Mouse (Mus musculus): ENCODE results near the gene Hrasls. TPM values are rescaled to one million over a fixed set of nuclear protein-coding genes. Genes with fewer than 3 reads are reported as not detected.
A peak's percentile ranks its signal among the peaks of the same experiment; 100 is the strongest.

Gene Hrasls
- polyA plus RNA-seq (2014; fragmentation: Nextera tagmentation; extraction: Ambion mirVana): 0.47 and 1.0 TPM in 2 replicates

DNA sequence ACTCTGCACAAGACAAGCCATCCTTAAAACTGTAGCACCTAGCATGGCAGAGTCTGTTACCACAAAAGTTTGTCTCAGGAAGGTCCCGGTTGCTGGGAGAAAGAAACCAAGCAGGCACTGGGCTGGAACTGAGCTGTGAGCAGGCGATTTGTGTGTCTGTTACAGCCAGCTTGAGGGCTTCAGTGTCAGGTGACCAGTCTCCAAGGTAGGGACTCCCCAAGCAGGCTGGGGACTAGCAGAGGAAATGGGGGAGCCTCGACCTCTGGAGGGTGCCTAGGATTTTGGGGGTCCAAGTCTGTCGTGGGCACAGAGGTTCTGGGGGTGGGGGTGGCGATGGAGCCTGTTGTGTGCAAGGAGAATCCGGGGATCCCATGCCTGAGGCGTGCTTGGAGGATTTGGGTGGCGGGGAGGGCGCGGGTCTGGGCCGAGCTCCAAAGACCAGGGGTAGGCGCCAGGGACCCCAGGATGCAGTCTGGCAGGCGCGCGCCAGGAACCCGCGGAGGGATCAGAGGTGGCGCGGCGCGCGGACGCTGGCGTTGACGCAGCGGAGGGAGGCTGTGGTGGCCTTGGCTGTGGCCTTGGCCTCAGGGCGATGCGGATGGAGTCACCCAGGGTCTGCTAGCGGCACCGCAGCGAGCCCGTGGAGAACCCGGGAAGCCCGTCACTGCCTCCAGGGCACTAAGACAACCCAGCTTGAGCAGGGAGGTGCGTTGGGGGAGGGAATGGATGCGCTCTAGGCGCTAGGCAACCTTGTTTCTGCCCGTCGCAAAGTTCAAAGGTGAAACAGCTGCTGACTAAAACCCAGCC is at the start of gene Hrasls:
Hrasls (plus strand) TSS at position 91 of the 807 bp plus-strand sequence.
- no peaks in the 10 kb centered on the region for H3K9me3 ChIP-seq (ENCODE audit: control insufficient read depth, low read length)
- no peaks in the 10 kb centered on the region for H3K4me1 ChIP-seq (replicated peaks; ENCODE audit: control insufficient read depth, insufficient read depth, low read length)
- peak within 1 kb of the TSS; percentile 38 for H3K4me3 ChIP-seq (ENCODE audit: low read depth, low read length)
- no peak within 1 kb of the TSS for H3K27ac ChIP-seq (ENCODE audit: low read depth)
- peaks cover 25% of the 10 kb centered on the region for H3K27me3 ChIP-seq (replicated peaks; ENCODE audit: control insufficient read depth, insufficient read depth, low read length)
- no peaks in the 10 kb centered on the region for H3K36me3 ChIP-seq (ENCODE audit: control insufficient read depth, insufficient read depth, low read length)
- DNase-seq (ENCODE audit: low spot score) (peak; percentile 74), ATAC-seq (replicated peaks; ENCODE audit: low FRiP score, low TSS enrichment, low read depth) (peak; percentile 55)
- peak within 1 kb of the TSS; percentile 77 for H3K4me2 ChIP-seq (ENCODE audit: low read length)
- WGBS: 2% methylated on average over 39 of the region's 39 CpGs
- peak within 1 kb of the TSS; percentile 34; the same call in 1 of the 2 replicates for H3K9ac ChIP-seq (ENCODE audit: low read length)

DNA sequence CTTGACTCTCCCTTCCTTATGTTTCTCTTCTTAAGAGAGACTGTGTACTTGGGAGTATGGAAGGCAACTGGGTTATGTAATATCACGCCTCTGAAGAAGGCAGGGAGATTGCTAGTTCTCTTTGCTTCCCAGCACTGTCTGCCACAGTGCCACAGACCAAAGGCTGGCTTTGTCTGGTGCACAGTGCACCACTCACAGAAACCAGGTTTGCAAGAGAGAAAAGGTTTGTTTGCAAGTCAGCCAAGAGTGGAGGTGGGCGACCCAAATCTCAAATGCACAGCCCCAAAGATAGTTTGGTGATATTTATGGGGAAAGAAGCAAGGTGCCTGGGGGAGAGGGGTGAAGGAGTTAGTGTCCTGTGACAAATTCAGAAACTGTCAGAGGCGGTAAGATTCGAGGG is 47.2 kb upstream of the Hrasls start:
- Histone ChIP-seq H3K4me2 (ENCODE audit: low read length) (no peak overlapping the region), H3K36me3 (ENCODE audit: control insufficient read depth, insufficient read depth, low read length) (no peaks in the 10 kb centered on the region), H3K27me3 (replicated peaks; ENCODE audit: control insufficient read depth, insufficient read depth, low read length) (no peaks in the 10 kb centered on the region), H3K4me3 (ENCODE audit: low read depth, low read length) (no peak overlapping the region), H3K27ac (ENCODE audit: low read depth) (no peak overlapping the region), H3K9me3 (ENCODE audit: control insufficient read depth, low read length) (no peaks in the 10 kb centered on the region), H3K4me1 (replicated peaks; ENCODE audit: control insufficient read depth, insufficient read depth, low read length) (no peaks in the 10 kb centered on the region), H3K9ac (ENCODE audit: low read length) (no peak overlapping the region)
- ATAC-seq (replicated peaks; ENCODE audit: low FRiP score, low TSS enrichment, low read depth) (no peak), DNase-seq (ENCODE audit: low spot score) (no peak)
- 88% methylated on average over 4 of the region's 4 CpGs for WGBS

- Histone ChIP-seq H3K27ac (ENCODE audit: low read depth) (no peak overlapping the region), H3K9me3 (ENCODE audit: control insufficient read depth, low read length) (no peaks in the 10 kb centered on the region), H3K4me3 (ENCODE audit: low read depth, low read length) (no peak overlapping the region), H3K36me3 (ENCODE audit: control insufficient read depth, insufficient read depth, low read length) (no peaks in the 10 kb centered on the region), H3K27me3 (replicated peaks; ENCODE audit: control insufficient read depth, insufficient read depth, low read length) (no peaks in the 10 kb centered on the region), H3K4me1 (replicated peaks; ENCODE audit: control insufficient read depth, insufficient read depth, low read length) (no peaks in the 10 kb centered on the region), H3K4me2 (ENCODE audit: low read length) (no peak overlapping the region), H3K9ac (ENCODE audit: low read length) (no peak overlapping the region)
- DNase-seq (ENCODE audit: low spot score) (no peak), ATAC-seq (replicated peaks; ENCODE audit: low FRiP score, low TSS enrichment, low read depth) (no peak)
- WGBS: 90% methylated on average over 4 of the region's 4 CpGs
These were observed 42.4 kb upstream of the Hrasls start for GRCm38 (mm10) chr16:29167051-29167450.

DNA sequence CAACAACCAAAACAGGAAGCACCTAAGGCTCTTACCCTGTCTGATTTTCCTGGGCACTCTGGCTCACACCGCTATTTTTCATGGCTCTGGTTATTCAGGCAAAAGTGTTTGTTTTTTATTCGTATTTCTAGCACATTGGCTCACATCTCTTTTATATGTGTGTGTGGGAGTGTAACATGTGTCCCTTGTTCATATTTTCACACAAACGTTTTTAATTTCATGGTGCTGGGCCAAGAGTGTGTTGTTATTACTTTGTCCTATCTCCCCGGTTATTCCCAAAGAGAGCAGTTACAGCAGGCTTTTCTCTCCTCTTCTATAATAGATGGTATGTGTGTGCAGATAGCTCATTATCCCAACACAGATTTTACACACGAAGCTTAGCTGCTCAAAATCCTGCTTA is 37.8 kb upstream of the Hrasls start:
- ATAC-seq (replicated peaks; ENCODE audit: low FRiP score, low TSS enrichment, low read depth) (no peak), DNase-seq (ENCODE audit: low spot score) (no peak)
- 85% methylated on average over 5 of the region's 5 CpGs for WGBS
- Histone ChIP-seq H3K27ac (ENCODE audit: low read depth) (no peak overlapping the region), H3K27me3 (replicated peaks; ENCODE audit: control insufficient read depth, insufficient read depth, low read length) (no peaks in the 10 kb centered on the region), H3K4me2 (ENCODE audit: low read length) (no peak overlapping the region), H3K9me3 (ENCODE audit: control insufficient read depth, low read length) (no peaks in the 10 kb centered on the region), H3K36me3 (ENCODE audit: control insufficient read depth, insufficient read depth, low read length) (no peaks in the 10 kb centered on the region), H3K4me3 (ENCODE audit: low read depth, low read length) (no peak overlapping the region), H3K4me1 (replicated peaks; ENCODE audit: control insufficient read depth, insufficient read depth, low read length) (no peaks in the 10 kb centered on the region), H3K9ac (ENCODE audit: low read length) (no peak overlapping the region)

- Histone ChIP-seq H3K4me3 (ENCODE audit: low read depth, low read length) (no peak overlapping the region), H3K4me2 (ENCODE audit: low read length) (no peak overlapping the region), H3K9me3 (ENCODE audit: control insufficient read depth, low read length) (no peaks in the 10 kb centered on the region), H3K36me3 (ENCODE audit: control insufficient read depth, insufficient read depth, low read length) (no peaks in the 10 kb centered on the region), H3K27ac (ENCODE audit: low read depth) (no peak overlapping the region), H3K27me3 (replicated peaks; ENCODE audit: control insufficient read depth, insufficient read depth, low read length) (no peaks in the 10 kb centered on the region), H3K4me1 (replicated peaks; ENCODE audit: control insufficient read depth, insufficient read depth, low read length) (no peaks in the 10 kb centered on the region), H3K9ac (ENCODE audit: low read length) (no peak overlapping the region)
- no peak for DNase-seq (ENCODE audit: low spot score)
- WGBS: 93% methylated on average over 2 of the region's 2 CpGs
- no peak for ATAC-seq (replicated peaks; ENCODE audit: low FRiP score, low TSS enrichment, low read depth)
These were observed 36.3 kb upstream of the Hrasls start for GRCm38 (mm10) chr16:29173201-29173600.

GRCm38 (mm10) chr16:29174831-29175350 is 34.6 kb upstream of the Hrasls start:
- no peaks in the 10 kb centered on the region for H3K9me3 ChIP-seq (ENCODE audit: control insufficient read depth, low read length)
- no peaks in the 10 kb centered on the region for H3K27me3 ChIP-seq (replicated peaks; ENCODE audit: control insufficient read depth, insufficient read depth, low read length)
- H3K4me1 ChIP-seq (replicated peaks; ENCODE audit: control insufficient read depth, insufficient read depth, low read length): no peaks in the 10 kb centered on the region
- H3K27ac ChIP-seq (ENCODE audit: low read depth): no peak overlapping the region
- 41% methylated on average over 6 of the region's 6 CpGs for WGBS
- no peak for DNase-seq (ENCODE audit: low spot score)
- H3K36me3 ChIP-seq (ENCODE audit: control insufficient read depth, insufficient read depth, low read length): no peaks in the 10 kb centered on the region
- ATAC-seq (replicated peaks; ENCODE audit: low FRiP score, low TSS enrichment, low read depth): no peak
- no peak overlapping the region for H3K4me3 ChIP-seq (ENCODE audit: low read depth, low read length)
- H3K9ac ChIP-seq (ENCODE audit: low read length): no peak overlapping the region
- H3K4me2 ChIP-seq (ENCODE audit: low read length): no peak overlapping the region

DNA sequence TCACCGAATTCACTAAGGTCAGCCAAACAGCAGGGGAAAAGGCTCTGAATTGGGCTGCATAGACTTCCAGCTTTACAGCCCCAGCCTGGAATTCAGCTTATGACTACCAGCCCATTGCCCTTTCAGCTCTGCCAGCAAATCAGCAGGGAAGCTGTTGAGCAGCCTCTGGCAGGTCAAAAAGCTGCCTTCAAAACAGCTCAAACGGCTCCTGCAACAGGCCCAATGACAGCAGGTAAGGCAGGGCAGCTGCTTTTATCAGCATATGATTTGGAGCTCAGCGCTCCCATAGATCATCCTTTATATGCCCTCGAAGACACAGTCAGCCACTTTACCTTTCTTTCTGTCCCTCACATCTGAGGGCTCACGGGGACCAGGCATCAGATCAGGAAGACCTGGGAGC is 16.6 kb upstream of the Hrasls start:
- Histone ChIP-seq H3K9me3 (ENCODE audit: control insufficient read depth, low read length) (no peaks in the 10 kb centered on the region), H3K27ac (ENCODE audit: low read depth) (no peak overlapping the region), H3K4me3 (ENCODE audit: low read depth, low read length) (no peak overlapping the region), H3K36me3 (ENCODE audit: control insufficient read depth, insufficient read depth, low read length) (no peaks in the 10 kb centered on the region), H3K9ac (ENCODE audit: low read length) (no peak overlapping the region), H3K4me1 (replicated peaks; ENCODE audit: control insufficient read depth, insufficient read depth, low read length) (no peaks in the 10 kb centered on the region), H3K4me2 (ENCODE audit: low read length) (no peak overlapping the region), H3K27me3 (replicated peaks; ENCODE audit: control insufficient read depth, insufficient read depth, low read length) (no peaks in the 10 kb centered on the region)
- WGBS: 40% methylated on average over 5 of the region's 5 CpGs
- DNase-seq (ENCODE audit: low spot score) (no peak), ATAC-seq (replicated peaks; ENCODE audit: low FRiP score, low TSS enrichment, low read depth) (no peak)

DNA sequence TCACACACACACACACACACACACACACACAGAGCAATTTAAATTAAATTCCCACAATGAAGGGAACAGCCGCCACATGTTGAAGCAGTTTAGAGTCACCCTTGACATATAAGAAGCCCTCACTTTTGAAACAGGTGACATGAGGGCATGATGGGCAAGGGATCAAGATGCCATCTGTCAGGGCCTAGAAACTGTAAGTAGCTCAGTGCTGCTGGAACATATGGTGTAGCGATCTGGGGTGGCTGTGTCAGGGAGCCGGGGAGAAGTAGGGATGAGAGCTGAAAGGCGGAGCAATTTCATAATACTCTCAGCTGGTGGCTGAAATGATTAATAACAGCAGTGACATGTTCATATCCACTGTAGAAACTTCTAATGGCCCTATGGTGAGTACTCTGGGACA is 15.5 kb upstream of the Hrasls start:
- Histone ChIP-seq H3K4me3 (ENCODE audit: low read depth, low read length) (no peak overlapping the region), H3K27ac (ENCODE audit: low read depth) (no peak overlapping the region), H3K4me2 (ENCODE audit: low read length) (no peak overlapping the region), H3K36me3 (ENCODE audit: control insufficient read depth, insufficient read depth, low read length) (no peaks in the 10 kb centered on the region), H3K27me3 (replicated peaks; ENCODE audit: control insufficient read depth, insufficient read depth, low read length) (no peaks in the 10 kb centered on the region), H3K9ac (ENCODE audit: low read length) (no peak overlapping the region), H3K4me1 (replicated peaks; ENCODE audit: control insufficient read depth, insufficient read depth, low read length) (peaks cover 9% of the 10 kb centered on the region), H3K9me3 (ENCODE audit: control insufficient read depth, low read length) (no peaks in the 10 kb centered on the region)
- ATAC-seq (replicated peaks; ENCODE audit: low FRiP score, low TSS enrichment, low read depth) (no peak), DNase-seq (ENCODE audit: low spot score) (no peak)
- WGBS: 79% methylated on average over 4 of the region's 4 CpGs

- Histone ChIP-seq H3K36me3 (ENCODE audit: control insufficient read depth, insufficient read depth, low read length) (no peaks in the 10 kb centered on the region), H3K4me2 (ENCODE audit: low read length) (no peak overlapping the region), H3K4me1 (replicated peaks; ENCODE audit: control insufficient read depth, insufficient read depth, low read length) (peaks cover 15% of the 10 kb centered on the region), H3K4me3 (ENCODE audit: low read depth, low read length) (no peak overlapping the region), H3K9me3 (ENCODE audit: control insufficient read depth, low read length) (no peaks in the 10 kb centered on the region), H3K27ac (ENCODE audit: low read depth) (no peak overlapping the region), H3K27me3 (replicated peaks; ENCODE audit: control insufficient read depth, insufficient read depth, low read length) (no peaks in the 10 kb centered on the region), H3K9ac (ENCODE audit: low read length) (no peak overlapping the region)
- ATAC-seq (replicated peaks; ENCODE audit: low FRiP score, low TSS enrichment, low read depth) (no peak), DNase-seq (ENCODE audit: low spot score) (no peak)
- 80% methylated on average over 1 of the region's 1 CpGs for WGBS
These were observed 14.3 kb upstream of the Hrasls start for GRCm38 (mm10) chr16:29195156-29195555.
